Mouse (Mus musculus) spleen, postnatal 4 days (tissue): ENCODE results near the gene Catsperz.

ENCODE experiments used
- DNase-seq, 2 experiments: peaks; one replicate each; pipeline ENCODE4 v3.0.0; 2022; ENCODE audit warnings: low spot score in 2 of 2

Gene Catsperz

DNA sequence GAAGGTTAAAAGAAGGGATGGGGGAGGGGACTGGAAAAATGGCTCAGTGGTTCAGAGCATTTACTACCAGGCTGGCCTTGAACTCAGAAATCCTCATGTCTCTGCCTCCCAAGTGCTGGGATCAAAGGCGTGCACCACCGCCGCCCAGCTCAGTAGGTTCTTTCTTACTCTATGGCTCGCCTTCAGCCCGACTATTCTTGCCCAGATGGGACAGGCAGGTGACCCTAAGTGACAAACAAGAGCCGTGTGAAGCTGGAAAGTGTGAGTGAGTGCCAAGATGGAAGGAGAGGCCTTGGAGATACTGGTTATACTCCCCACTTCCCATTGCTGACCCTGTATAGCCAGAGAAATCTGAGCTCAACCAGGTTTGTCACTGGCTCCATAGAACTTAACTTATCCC lies 18.5 kb upstream of the Catsperz start:
- no peak for DNase-seq

DNA sequence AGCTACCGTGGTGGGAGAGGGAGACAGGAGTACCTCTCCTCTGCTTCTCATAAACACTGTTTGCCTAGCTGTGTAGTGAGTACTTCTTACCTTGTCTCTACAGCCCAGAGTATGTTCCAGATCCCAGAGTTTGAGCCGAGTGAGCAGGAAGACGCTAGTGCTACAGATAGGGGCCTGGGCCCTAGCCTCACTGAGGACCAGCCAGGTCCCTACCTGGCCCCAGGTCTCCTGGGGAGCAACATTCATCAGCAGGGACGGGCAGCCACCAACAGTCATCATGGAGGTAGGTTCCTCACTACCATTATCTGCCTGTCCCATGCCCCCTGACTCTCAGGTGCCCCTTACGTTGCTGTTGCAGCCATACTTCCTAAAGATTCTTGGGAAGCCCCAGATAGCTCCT lies 17.6 kb upstream of the Catsperz start:
- peak in 1 of 2 experiments; percentile 61 for DNase-seq

DNA sequence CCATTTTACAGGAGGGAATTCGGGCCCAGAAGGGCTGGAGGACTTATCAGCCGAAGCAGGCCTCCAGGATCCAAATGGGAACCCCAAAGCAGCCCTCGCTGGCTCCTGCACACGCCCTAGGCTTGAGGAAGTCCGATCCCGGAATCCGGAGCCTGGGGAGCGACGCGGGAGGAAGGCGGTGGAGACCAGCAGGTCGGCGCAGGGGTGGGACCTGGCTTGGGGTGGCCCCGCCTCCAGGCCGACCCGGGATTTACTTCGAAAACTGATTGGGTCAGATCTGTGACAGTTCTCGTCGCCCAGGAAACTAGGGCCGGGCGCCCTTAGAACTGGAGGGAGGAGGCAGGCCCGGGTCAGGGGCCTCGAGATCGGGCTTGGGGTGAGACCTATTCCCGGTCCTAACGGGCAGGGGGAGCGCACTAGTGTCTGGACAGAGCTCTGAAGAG lies 17.1 kb upstream of the Catsperz start, which contains the start of gene Gpr137:
Gpr137 (minus strand) TSS at position 232 of the 443 bp plus-strand sequence.
- DNase-seq: peak; percentile 93 to 94

DNA sequence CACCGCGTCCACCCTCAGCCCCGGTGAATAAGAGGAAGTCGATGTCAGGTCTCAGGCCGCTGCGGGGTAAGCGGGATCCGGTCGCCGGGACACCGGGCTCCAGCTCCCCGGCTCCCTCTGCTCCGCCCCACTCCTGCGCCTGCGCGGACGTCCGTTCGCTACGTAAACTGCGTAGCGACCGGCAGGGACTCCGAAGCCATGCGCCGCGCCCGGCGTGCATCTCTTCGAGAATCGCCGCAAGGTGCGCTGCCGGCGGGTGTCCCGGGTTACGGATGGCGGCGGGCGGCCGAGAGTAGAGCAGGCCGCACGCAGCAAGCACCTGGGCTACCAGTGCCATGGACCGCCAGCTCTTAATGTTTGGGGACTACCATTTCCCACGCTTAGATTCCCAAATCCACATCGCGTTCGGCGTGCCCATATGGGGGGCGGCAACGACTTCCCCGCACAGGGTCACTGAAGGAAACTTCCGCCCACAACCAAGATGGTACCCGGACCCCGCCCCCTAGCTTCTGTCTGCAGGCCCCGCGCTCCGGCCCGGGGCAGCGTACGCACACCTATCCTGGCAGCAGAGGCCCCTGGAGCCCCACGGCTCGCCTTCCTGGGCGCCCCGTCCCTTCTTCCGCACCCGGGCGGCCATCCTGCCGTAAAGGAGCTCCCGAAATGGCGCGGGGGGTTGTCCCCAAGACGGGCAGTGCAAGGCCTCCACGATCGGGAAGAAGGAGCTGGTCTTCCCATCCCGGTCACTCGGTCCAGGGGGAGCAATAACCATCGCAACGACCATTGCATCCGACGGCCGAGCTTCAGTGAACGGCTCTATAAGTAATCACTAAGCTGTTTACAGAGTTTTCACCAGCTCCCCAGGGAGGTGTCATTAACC lies 16.4 kb upstream of the Catsperz start, which contains the start of gene Bad:
Bad (plus strand) TSS at position 490 of the 877 bp plus-strand sequence.
- DNase-seq: peak; percentile 95 to 99

DNA sequence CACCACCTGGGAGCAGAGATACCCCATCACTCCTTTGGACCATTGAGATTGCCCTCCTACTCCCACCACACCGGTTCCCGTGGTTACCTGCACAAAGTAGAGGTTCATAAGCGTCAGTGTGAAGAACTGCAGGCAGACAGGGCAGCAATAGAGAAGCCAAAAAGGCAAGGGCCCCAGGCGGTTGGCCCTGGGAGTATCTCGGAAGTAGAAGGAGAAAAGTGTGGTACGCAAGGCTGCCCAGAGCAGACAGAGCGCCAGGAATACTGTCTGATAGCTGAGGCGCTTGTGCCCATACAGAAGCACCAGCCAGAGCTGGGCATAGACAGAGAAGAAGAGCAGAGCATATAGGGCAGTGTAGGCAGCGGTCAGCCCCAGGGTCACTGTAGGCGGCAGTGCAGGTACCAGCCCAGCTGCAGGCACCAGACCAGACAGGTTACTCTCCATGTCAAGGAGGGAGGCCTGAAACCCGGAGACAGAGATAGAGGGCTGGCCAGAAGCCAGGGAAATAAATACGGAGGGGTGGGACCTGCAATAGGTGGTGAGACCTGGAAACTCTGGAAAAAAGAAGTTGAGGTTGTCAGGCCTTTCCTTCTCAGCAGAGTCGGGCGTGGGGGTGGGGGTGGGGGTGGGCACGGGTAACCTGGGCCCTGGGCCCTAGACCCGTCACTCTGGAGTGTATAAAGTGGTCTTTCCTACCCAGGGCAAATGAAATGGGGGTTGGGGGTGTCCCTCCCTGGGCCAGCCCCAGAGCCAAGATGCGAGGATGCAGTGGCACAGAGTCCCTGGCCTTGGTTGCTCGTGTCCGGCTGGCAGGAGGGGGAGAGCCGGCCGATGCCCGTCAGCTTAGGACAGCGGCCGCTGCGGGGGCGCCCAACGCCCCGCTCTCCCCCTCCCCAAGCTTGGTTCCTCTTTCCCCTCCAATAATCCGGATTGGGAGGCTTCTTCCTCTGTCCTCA lies 15.5 kb upstream of the Catsperz start:
- peak in 1 of 2 experiments; percentile 65 for DNase-seq

DNA sequence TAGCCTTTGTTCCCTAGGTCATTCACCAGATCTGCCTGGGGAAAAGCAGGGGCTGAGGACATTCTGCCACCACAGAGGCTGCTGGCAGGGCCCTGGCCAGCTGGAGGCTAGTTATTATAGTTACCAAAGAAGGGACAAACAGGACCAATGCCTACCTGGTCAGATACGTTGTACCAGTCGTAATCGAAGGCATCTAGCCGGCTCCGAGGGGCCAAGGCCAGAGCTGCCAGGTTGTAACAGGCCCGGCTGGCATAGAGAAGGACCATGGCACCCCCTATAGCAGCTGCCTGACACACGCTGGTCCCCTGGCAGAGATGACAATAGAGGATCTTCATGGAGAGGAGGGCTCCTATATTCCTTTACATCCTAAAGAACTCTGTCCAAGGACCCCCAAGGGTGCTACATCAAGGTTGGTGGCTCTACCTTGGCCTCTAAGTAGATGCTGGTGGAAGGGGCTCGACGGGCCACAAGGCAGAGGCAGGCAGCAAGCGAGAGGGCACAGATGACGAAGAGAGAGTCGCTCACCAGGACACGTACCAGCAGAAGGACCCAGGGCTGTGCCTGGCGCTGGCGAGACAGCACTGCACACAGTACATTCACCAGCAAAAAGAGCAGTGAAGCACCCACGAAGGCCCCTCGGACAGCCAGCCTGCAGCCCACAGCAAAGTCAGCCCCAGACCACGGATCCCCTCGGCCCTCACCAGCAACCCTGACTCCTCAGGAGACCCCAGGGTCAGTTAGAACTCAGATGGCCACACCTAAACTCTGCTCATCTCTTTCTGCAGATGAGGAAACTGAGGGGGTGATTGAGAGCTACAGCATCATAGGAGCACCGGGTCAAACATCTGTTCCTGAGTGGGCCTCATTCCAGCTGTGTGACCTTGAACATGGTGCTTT lies 14.2 kb upstream of the Catsperz start:
- DNase-seq: peak in 1 of 2 experiments; percentile 63

DNA sequence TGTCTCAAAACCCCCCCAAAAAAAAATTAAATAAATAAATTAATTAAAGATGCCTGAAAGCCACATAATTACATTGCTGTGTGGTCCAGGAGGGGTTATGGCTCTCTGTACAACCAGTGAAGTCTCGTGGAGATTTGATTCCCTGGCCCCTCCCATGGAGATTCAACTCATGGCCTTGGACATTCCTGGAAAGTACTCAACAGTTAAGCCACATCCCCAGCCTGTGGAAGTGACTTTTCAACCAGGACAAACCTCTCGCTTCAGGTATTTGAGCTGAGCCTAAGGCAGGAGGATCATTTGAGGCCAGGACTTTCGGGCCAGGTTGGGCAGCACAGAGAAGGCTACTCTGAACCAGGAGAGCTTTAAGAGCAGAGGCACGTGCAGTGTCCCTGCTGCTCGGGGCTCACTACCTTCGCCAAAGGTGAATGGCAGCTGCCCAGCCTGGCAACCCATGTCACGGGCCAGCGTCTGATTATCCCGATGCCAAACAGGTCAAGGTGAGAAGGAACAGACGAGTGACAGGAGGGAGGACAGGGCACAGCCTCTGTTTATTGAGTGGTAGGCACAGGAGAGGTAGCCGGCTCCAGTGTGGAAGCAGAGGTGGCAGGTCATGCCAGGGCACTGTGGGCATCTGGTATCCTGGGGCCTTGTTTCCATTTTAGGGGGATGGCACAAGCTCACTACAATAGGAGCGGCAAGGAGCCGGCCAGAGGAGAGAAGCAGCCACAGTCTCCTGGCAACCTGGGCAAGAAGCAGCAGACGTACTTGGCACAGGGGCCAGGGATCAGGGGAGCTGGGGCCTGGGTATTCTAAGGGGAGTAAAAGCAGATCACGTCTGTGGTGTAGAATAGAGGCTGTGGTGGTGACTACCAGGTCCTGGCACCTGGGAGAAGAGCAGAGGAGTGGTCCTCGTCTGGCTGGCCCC lies 12.6 kb upstream of the Catsperz start:
- no peak for DNase-seq

DNA sequence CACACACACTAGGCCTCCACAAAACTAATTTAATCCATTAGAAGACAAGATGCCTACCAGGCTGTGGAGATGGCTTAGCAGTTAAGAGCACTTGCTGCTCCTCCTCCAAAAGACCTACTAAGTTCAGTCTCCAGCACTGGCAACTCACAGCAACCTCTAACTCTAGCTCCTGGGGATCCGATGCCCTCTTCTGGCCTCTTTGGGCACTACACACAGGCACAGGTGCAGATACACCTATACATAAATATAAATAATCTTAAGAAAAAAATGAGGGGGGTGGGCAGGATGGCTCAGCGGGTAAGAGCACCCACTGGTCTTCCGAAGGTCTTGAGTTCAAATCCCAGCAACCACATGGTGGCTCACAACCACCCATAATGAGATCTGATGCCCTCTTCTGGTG lies 11.1 kb upstream of the Catsperz start:
- DNase-seq: peak; percentile 44 to 80

DNA sequence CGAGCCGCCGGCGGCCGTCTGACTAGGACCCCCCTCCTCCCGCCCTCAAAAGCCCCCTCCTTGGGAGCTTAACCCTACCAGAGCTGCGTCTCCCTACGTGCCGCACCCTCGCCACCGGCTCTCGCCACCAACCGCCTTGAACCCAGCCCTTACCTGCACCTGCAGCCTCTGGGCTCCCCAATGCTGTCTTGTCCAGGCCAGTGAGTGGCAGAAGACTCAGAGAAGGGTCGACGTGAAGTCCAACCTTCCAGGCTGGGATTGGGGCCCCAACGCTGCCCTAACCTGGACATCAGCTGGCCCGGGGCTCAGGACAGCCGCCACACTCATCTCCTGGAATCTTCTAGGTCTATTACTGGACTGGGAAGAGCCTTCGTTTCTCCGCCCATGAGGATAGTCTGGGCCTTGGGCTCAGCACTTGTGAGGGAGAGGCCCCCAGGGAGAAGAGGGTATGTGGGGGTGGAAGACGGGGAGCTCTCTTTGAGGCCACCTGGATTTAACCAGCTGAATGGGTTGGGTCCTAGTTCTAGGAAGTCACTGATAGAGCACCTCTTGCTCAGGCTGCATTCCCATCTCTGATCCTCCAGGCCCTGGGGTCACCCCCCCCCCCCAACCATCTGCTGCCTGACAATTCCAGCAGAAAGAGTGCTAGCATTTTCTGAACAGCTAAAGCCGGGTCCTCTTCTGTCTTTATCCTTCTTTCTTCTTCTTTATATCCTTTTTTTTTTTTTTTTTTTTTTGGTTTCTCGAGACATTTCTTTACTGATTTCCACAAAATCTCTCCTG lies 9.2 kb upstream of the Catsperz start, which contains the start of gene Kcnk4:
Kcnk4 (minus strand) TSS at position 321 of the 783 bp plus-strand sequence.
- peak in 1 of 2 experiments; percentile 64 for DNase-seq

DNA sequence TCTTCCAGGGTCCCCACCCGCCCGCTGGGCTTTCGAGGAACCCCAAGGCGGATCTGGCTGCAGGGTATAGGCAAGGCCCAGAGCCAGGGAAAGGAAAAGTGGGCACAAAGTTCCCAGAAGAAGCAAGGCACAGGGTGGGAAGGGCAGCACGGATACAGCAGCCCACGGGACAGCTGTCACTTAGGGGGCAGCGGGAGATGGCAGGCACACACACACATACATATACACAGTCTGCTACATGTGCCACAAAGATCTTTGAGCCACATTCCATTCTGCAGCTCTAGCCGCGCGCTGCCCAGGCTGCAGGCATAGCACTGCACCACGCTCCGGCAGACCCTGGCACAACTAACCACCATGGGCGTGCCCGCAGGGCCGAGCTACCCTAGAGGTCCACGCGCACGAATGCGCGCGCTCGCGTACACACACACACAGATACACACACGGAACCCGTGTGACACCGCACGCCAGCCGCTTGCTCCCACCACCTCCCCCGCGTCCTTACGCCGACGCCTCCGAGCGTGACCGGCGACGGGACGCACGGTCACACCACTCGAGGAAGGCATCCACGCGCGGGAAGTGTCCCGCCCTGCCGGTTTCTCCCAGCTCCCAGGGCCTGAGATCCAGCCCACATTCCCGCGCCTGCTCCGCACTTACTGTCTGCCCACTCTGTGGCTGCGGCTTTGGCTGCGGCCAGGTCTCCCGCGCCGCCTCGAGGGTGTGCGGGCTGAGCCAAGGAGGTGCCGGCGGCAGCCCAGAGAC lies 8.4 kb upstream of the Catsperz start:
- peak in 1 of 2 experiments; percentile 68 for DNase-seq

DNA sequence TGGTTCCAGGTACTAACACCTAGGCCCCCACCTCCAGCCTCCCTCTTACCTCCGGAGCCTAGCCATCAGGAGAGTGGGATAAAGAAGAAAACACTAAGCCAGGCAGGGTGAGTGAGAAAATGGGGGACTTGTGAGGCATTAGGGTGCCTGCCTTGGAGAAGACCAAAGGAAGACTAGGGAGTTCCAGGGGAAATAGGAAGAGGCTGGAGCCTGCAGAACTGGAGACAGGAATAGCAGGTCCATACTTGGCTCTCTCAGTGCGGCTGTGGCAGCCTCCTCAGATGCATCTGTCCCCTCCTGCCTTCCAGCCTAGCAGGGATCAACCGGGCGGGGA lies 7.9 kb upstream of the Catsperz start:
- no peak for DNase-seq

DNA sequence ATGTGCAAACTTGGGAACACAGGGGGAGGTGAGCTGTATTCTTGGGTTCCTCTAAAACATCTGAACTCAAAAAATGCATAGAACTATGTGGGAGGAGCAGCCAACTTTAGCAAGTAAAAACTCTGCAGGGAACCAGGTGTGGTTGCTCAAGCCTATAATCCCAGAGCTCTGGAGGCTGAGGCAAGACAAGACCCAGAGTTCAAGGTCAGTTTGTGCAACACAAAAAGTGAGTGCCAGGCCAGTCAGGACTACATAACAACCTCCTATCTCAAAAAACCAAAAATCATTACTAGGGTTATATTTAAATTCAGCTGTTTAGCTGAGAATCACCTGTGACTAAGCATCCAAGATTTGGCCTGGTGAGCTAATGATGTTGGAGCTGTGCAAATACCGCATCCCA lies 6.8 kb upstream of the Catsperz start:
- no peak for DNase-seq

DNA sequence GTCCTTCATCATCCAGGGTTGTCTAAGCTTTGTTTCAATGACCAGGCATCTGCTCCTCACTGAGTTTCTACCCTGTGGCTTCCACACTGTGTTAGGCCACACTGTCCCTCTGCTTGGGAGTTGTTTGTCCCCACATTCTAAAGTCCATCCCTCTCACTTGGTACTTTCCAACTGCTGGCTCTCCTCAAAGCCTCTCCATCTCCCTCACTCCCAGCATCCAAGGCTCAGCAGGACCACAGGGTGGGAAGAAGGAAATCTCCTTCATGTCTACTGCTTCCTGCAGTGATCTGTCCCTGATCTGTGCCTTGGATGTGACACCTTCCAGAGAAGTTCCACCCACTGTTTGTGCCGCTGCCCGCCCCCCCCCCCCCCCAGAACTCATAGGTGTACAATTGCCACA lies 5.8 kb upstream of the Catsperz start:
- no peak for DNase-seq

DNA sequence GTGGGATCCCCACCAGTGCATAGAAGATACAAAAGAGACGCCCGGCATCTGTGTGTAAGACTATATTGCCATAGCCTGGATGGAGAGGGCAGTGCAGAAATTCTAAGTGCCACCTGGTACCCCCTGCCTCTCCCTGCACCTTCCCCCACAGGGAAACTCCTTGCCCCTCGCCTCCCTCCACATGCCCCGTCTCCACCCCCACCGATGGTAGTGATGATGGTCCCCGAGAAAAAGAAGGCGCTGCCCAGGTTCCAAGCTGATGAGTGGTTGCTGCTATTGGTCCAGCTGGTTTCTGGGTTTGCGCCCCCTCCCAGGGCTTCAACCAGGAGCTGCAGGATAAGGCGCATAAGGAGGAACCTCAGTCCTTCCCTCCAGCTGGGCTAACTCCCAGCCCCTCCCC lies 2.9 kb upstream of the Catsperz start:
- DNase-seq: peak in 1 of 2 experiments; percentile 58

DNA sequence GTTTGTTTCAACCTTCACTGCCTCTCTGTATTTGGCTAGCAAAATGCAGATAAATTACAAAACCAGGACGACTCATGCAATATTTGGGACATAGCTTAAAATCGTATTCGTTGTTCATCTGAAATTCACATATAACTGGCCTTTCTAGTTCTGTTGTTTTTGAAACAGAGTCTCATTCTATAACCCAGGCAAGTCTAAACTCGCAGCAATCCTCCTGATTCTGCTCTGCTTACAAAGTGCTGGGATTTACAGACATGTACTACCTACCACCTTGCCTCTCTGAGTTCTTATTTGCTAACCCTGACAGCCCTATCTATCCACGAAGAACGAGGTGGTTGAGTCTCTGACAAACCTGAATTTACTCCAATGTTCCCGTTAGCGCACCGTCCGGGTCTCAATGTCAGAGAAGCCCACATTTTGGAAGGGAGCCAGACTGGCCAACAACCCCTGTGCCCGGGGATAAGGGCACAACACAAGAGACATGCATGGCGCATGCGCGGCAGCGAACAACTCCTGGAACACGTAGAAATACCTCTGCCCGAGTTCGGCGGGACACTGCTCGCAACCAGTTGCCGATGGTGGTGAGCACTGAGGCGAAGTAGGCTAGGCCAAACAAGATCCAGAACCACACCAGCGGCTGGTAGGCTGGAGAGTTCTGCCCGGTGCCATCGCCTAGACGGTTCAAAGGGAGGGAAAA lies 1.5 kb upstream of the Catsperz start:
- peak in 1 of 2 experiments; percentile 68 for DNase-seq

DNA sequence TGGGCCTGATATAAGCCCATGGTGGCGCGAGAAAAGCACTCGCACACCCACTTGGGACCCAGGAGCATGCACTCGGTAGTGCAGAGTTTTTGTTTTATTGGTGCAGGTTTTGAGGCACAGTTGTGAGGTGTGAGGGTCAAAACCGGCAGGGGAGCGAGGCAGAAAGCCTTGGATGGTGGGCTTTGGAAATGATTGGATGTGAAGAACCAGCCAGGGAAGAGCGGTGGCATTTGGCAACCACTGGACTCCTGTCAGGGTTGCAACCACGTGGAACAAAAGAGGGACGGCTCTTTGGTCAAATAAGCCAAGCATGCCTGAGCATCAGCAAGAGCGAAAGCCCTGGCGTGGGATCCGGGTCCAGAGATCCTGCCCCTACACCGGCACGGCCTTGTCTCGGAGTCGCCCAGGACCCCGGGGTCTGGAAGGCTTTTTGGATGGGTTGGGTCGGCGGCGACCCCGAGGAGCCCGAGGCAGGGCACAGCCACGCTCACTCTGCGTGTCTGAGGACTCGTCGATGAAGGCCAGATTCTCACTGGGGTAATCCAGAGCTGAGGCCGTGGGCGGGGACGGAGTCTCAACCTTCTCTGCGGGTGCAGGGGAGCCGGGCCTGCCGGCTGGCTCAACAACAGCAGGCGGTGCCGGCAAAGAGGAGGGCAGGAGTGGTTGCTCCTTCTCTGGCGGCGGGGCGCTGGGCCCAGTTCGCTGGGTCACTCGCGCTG lies 590 bp upstream of the Catsperz start:
- DNase-seq: peak in 1 of 2 experiments; percentile 69
